Mouse (Mus musculus) MEL (cell line): Measurements from ENCODE around the gene Xiap. TPM values are rescaled to one million over a fixed set of nuclear protein-coding genes. Genes with fewer than 3 reads are reported as not detected.

Source experiments
- DNase-seq: peaks from one replicate; pipeline ENCODE4 v3.0.0; 2011; ENCODE audit warnings: low read depth, low spot score
- H3K27ac ChIP-seq: 2 replicates; pipeline ENCODE4 v1.5.1; 2012; ENCODE audit warnings: low read depth, mild to moderate bottlenecking, control low read depth, low read length, moderate library complexity; ENCODE audit not compliant: control insufficient read depth
- H3K27me3 ChIP-seq, 2 experiments: fragments of 150-350 bp in 1 of 2; sonication (generic) in 1 of 2; 2 replicates each; pipeline ENCODE4 v1.6.1; 2012; ENCODE audit warnings: low read length in 2 of 2, mild to moderate bottlenecking in 2 of 2, improper control_type of control experiment in 1 of 2, moderate library complexity in 1 of 2; ENCODE audit not compliant: insufficient read depth in 2 of 2, control insufficient read depth in 1 of 2
- H3K36me3 ChIP-seq, 2 experiments: 2 replicates each; pipeline ENCODE4 v1.6.1; 2012 to 2014; ENCODE audit warnings: low read length in 2 of 2, improper control_type of control experiment in 1 of 2, inconsistent platforms in 1 of 2, mild to moderate bottlenecking in 1 of 2; ENCODE audit not compliant: insufficient read depth in 2 of 2, control insufficient read depth in 1 of 2
- H3K4me1 ChIP-seq, 2 experiments: fragments of 150-350 bp in 1 of 2; sonication (generic) in 1 of 2; 2 replicates each; pipeline ENCODE4 v1.6.1; 2012; ENCODE audit warnings: low read length in 2 of 2, improper control_type of control experiment in 1 of 2, mild to moderate bottlenecking in 1 of 2; ENCODE audit not compliant: insufficient read depth in 2 of 2, control insufficient read depth in 1 of 2
- H3K4me3 ChIP-seq, 2 experiments: fragments of 150-350 bp in 1 of 2; sonication (generic) in 1 of 2; 2 replicates each; pipeline ENCODE4 v1.5.1; 2012; ENCODE audit warnings: low read depth in 2 of 2, low read length in 2 of 2, mild to moderate bottlenecking in 2 of 2, moderate library complexity in 2 of 2, control low read depth in 1 of 2, improper control_type of control experiment in 1 of 2; ENCODE audit not compliant: control insufficient read depth in 1 of 2, insufficient read depth in 1 of 2
- H3K79me2 ChIP-seq: 2 replicates; pipeline ENCODE4 v1.6.1; 2012; ENCODE audit warnings: mild to moderate bottlenecking, low read length, moderate library complexity; ENCODE audit not compliant: control insufficient read depth, poor library complexity, insufficient read depth
- H3K9ac ChIP-seq: 2 replicates; pipeline ENCODE4 v1.6.1; 2012; ENCODE audit warnings: low read depth, mild to moderate bottlenecking, control low read depth, low read length, moderate library complexity; ENCODE audit not compliant: control insufficient read depth, poor library complexity, severe bottlenecking
- H3K9me3 ChIP-seq: fragments of 150-350 bp; sonication (generic); replicated peaks from 2 replicates; pipeline ENCODE4 v1.6.1; 2012; ENCODE audit warnings: mild to moderate bottlenecking, low read length, improper control_type of control experiment, moderate library complexity; ENCODE audit not compliant: insufficient read depth
- MYB ChIP-seq: IDR thresholded peaks from 2 replicates; pipeline ENCODE4 v1.6.1; 2011; ENCODE audit warnings: mild to moderate bottlenecking, low read depth, low read length, improper control_type of control experiment
- NRF1 ChIP-seq: IDR thresholded peaks from 2 replicates; pipeline ENCODE4 v1.6.1; 2014; ENCODE audit warnings: low read depth, mild to moderate bottlenecking, inconsistent platforms, low read length, improper control_type of control experiment, moderate library complexity; ENCODE audit not compliant: poor library complexity, insufficient read depth, severe bottlenecking
- POLR2AphosphoS2 ChIP-seq: IDR thresholded peaks from 2 replicates; pipeline ENCODE4 v1.6.1; 2011; ENCODE audit warnings: low read length, improper control_type of control experiment
- POLR2AphosphoS5 ChIP-seq: IDR thresholded peaks from 2 replicates; pipeline ENCODE4 v1.6.1; 2012; ENCODE audit warnings: low read depth, borderline replicate concordance, mild to moderate bottlenecking, inconsistent platforms, low read length, moderate library complexity, mixed read lengths
- SIN3A ChIP-seq: IDR thresholded peaks from 2 replicates; pipeline ENCODE4 v1.6.1; 2012; ENCODE audit warnings: low read length, improper control_type of control experiment, inconsistent platforms
- TCF12 ChIP-seq: IDR thresholded peaks from 2 replicates; pipeline ENCODE4 v1.6.1; 2014; ENCODE audit warnings: low read depth, mild to moderate bottlenecking, inconsistent platforms, low read length, improper control_type of control experiment, moderate library complexity
- UBTF ChIP-seq: IDR thresholded peaks from 2 replicates; pipeline ENCODE4 v1.6.1; 2012; ENCODE audit warnings: low read depth, mild to moderate bottlenecking, inconsistent platforms, low read length, improper control_type of control experiment, moderate library complexity, borderline replicate concordance; ENCODE audit not compliant: insufficient read depth
- ZC3H11A ChIP-seq: IDR thresholded peaks from 2 replicates; pipeline ENCODE4 v1.6.1; 2012; ENCODE audit warnings: low read depth, mild to moderate bottlenecking, inconsistent platforms, low read length, improper control_type of control experiment
- ZKSCAN1 ChIP-seq: IDR thresholded peaks from 2 replicates; pipeline ENCODE4 v1.6.1; 2012; ENCODE audit warnings: low read depth, mild to moderate bottlenecking, inconsistent platforms, low read length, improper control_type of control experiment, moderate library complexity
- ZNF384 ChIP-seq: IDR thresholded peaks from 2 replicates; pipeline ENCODE4 v1.6.1; 2012; ENCODE audit warnings: low read depth, mild to moderate bottlenecking, inconsistent platforms, low read length, improper control_type of control experiment
- polyA plus RNA-seq, 2 experiments: library from polyadenylated mRNA; stranded (reverse) in 1 of 2; unstranded in 1 of 2; fragments of >175 nt in 1 of 2; fragments of >200 nt in 1 of 2; gene quantifications; 2 replicates each; pipeline versions ENCODE4 v1.2.1 to v1.2.4; 2012; ENCODE audit warnings: low replicate concordance in 2 of 2, low read depth in 1 of 2; ENCODE audit not compliant: insufficient read length in 2 of 2, insufficient read depth in 1 of 2, missing spikeins in 1 of 2
- total RNA-seq: library from RNA; depleted of rRNA; stranded (reverse); fragments of 300-350 nt; gene quantifications from 2 replicates; pipeline ENCODE4 v1.2.3, GENCODE M21; 2012

Gene Xiap
- total and polyA plus RNA-seq, 3 experiments = 7.8 to 89.2 (median 11.8) TPM

GRCm38 (mm10) chrX:42065086-42065485, 5.6 kb downstream of the Xiap start:
- peaks cover 0 to 6% of the 10 kb centered on the region in 2 experiments; a peak in 3 of 4 replicates for H3K4me1 ChIP-seq
- TF ChIP-seq TCF12 (no peak), UBTF (no peak)
- TF ChIP-seq, all 39 proteins: peak for 0
- peaks cover 0 to 16% of the 10 kb centered on the region in 2 experiments; a peak in 2 of 4 replicates for H3K36me3 ChIP-seq

GRCm38 (mm10) chrX:42066771-42067170, 7.3 kb downstream of the Xiap start:
- peaks cover 0 to 6% of the 10 kb centered on the region in 2 experiments; a peak in 2 of 4 replicates for H3K4me1 ChIP-seq
- H3K4me3 ChIP-seq = no peak overlapping the region
- H3K79me2 ChIP-seq = peaks cover 11% of the 10 kb centered on the region
- no peak for DNase-seq
- H3K36me3 ChIP-seq = peaks cover 0 to 8% of the 10 kb centered on the region in 2 experiments; a peak in 3 of 4 replicates
- H3K27me3 ChIP-seq = no peaks in the 10 kb centered on the region
- no peak overlapping the region for H3K9ac ChIP-seq
- TF ChIP-seq ZNF384 (no peak), POLR2AphosphoS5 (no peak), ZKSCAN1 (no peak), ZC3H11A (no peak)
- no peak overlapping the region for H3K27ac ChIP-seq
- H3K9me3 ChIP-seq = no peaks in the 10 kb centered on the region

More at GRCm38 (mm10) chrX:42065086-42065485, 5.6 kb downstream of the Xiap start:
- Histone ChIP-seq H3K27me3 (no peaks in the 10 kb centered on the region), H3K27ac (no peak overlapping the region), H3K79me2 (peaks cover 6% of the 10 kb centered on the region), H3K9ac (no peak overlapping the region), H3K9me3 (no peaks in the 10 kb centered on the region), H3K4me3 (no peak overlapping the region)
- no peak for DNase-seq

DNA sequence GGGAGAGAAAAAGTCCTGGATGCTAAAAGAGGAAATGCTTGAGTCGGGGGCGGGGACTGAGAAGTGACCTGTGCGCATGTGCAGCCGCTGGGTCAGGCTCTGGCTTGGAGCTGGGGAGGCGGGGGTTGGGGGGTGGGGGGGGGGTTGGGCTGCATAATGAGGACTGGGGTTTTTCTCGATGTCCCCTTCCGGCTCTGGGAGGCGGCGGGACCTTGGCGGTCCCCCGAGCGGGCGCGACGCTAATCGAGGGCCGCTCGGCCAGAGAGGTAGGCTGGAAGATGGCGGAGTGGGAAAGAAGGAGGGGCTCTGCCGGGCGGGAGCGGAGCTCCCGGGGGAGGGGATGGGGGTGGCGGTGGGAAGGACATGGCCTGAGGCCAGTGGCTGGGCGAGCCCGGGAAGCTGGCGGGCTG, 8.3 kb downstream of the Xiap start:
- no peaks in the 10 kb centered on the region for H3K27me3 ChIP-seq
- no peaks in the 10 kb centered on the region for H3K9me3 ChIP-seq
- DNase-seq = peak; percentile 78
- peaks cover 0 to 8% of the 10 kb centered on the region in 2 experiments; a peak in 3 of 4 replicates for H3K36me3 ChIP-seq
- peak overlapping the region; percentile 95 for H3K27ac ChIP-seq
- peaks cover 11% of the 10 kb centered on the region for H3K79me2 ChIP-seq
- no peak for TF ChIP-seq MYB
- no peak for TF ChIP-seq POLR2AphosphoS2
- 0 out of 2 replicates have a peak, but pooled peaks have one; percentile 54 for TF ChIP-seq SIN3A
- peak; percentile 74 for TF ChIP-seq NRF1
- H3K4me3 ChIP-seq = peak overlapping the region; percentile 60 to 77
- peak overlapping the region; percentile 87 for H3K9ac ChIP-seq
- peaks cover 0 to 6% of the 10 kb centered on the region in 2 experiments; a peak in 2 of 4 replicates for H3K4me1 ChIP-seq
